Mouse (Mus musculus): ENCODE results near the gene Gm14190. TPM values are rescaled to one million over a fixed set of nuclear protein-coding genes. Genes with fewer than 3 reads are reported as not detected.
"Not testable (repeated sequence)": the region's sequence is repeated elsewhere in the genome, so short reads cannot be mapped to it uniquely, and the experiment has no call there.

The Gm14190 gene
- polyA plus RNA-seq (2012; rRNA removed) = not detected in 2 replicates

DNA sequence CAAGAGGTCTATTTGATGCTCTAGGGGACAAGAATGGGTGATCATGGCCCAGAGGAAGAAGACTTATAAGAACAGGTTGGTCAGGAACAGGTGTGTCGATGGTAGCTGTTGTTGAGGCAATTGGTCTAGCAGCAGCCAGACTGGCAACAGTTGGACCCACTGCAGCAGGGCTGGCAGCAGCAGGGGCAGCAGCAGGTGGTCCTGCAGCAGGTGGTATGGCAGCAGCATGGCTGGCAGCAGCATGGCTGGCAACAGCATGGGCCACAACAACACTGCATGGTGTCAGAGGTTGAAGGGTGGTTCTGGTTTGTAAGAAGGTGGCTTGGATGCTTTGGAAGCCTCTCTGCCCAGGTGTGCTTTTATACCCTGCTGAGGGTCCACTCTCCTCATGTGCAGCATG is at the start of gene Gm14190:
TSS of gene Gm14190 (minus strand) at position 278 of the 400 bp plus-strand sequence.
- no peak for DNase-seq (ENCODE audit: low spot score)

DNA sequence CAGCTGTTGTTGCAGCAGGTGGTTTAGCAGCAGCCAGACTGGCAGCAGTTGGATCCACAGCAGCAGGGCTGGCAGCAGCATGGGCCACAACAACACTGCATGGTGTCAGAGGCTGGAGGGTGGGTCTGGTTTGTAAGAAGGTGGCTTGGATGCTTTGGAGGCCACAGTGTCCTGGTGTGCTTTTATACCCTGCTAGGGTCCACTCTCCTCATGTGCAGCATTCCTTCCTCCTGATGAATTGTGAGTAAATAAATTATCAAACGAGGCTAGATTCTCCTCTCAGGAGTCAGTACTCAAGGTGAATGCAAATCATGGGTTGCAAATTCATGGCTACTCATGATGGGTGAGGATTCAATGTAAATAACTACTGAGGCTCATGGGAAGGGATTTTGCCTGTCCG is 43.6 kb upstream of the Gm14190 start, which contains the start of gene Gm14180:
TSS of gene Gm14180 (minus strand) at position 101 of the 400 bp plus-strand sequence.
- no peak for DNase-seq (ENCODE audit: low spot score)

- DNase-seq (ENCODE audit: low spot score) = no peak
Measured at GRCm38 (mm10) chr11:99724061-99724460, 33.5 kb upstream of the Gm14190 start.

DNA sequence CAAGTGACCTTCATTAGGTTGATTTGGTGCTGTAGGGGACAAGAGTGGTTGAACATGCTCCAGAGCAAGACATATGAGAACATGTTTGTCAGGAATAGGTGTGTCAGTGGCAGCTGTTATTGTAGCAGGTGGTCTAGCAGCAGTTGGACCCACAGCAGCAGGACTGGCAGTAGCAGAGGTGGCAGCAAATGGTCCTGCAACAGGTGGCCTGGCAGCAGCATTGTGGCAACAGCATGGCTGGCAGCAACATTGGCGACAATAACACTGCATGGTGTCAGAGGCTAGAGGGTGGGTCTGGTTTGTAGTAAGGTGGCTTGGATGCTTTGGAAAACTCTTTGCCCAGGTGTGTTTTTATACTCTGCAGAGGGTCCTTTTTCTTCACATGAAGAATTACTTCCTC is 28.2 kb upstream of the Gm14190 start:
- DNase-seq (ENCODE audit: low spot score) = no peak

GRCm38 (mm10) chr11:99685235-99685634 is 5.3 kb downstream of the Gm14190 start:
- DNase-seq (ENCODE audit: low spot score) = not testable (repeated sequence)

DNA sequence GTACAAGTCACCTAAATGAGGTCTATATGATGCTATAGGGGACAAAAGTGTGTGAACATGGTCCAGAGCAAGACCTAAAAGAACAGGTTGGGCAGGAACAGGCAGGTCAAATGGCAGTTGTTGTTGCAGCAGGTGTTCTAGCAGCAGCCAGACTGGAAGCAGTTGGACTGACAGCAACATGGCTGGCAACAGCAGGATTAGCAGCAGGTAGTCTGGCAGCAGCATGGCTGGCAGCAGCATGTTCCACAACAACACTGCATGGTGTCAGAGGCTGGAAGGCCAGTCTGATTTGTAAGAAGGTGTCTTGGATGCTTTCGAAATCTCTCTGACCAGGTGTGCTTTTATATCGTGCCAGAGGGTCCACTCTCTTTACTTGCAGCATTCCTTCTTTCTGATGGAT is 7.1 kb downstream of the Gm14190 start:
- no peak for DNase-seq (ENCODE audit: low spot score)

DNA sequence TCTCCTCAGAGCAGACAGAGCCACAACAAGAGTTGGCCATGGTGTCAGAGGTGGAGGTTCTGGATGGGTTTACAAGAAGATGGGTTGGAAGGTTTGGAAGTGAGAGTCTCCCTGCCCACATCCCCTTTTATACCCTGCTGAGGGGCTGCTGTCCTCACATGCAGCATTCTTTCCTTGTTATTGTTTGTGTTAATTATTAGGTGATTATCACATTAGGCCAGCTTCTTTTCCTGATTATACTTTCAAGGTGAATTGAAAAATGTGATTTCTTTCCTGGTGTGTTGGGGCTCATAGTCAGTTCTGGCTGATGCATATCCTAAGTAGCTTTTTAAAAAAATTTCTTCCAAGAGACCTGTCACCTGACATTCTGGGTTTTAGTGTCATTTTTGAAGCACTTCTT is 24.7 kb downstream of the Gm14190 start, which contains the start of gene Krtap4-6:
TSS of gene Krtap4-6 (minus strand) at position 101 of the 400 bp plus-strand sequence.
- no peak for DNase-seq (ENCODE audit: low spot score)

- no peak for DNase-seq (ENCODE audit: low spot score)
Measured at GRCm38 (mm10) chr11:99662802-99663201, 27.7 kb downstream of the Gm14190 start.

GRCm38 (mm10) chr11:99659256-99659655 is 31.3 kb downstream of the Gm14190 start:
- DNase-seq (ENCODE audit: low spot score) = no peak

DNA sequence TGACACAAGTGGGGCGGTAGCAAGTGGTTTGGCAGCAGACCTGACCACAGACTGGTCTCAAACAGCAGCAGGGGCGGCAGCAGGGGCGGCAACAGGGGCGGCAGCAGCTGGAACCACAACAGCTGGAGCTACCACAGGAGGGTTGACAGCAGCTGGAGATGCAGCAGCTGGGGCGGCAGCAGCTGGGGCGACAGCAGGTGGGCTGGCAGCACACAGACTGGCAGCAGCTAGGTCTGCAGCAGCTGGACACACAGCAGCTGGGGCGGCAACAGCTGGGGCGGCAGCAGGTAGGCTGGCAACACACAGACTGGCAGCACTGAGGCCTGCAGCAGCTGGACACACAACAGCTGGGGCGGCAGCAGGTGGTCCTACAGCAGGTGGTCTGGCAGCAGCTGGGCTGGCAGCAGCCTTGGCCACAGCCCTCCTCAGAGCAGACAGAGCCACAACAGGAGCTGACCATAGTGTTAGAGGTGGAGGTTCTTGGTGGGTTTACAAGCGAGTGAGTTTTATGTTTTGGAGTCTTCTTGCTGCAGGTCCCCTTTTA is 32.0 kb downstream of the Gm14190 start, which contains the start of gene Gm11563:
TSS of gene Gm11563 (minus strand) at position 494 of the 544 bp plus-strand sequence.
- DNase-seq (ENCODE audit: low spot score) = not testable (repeated sequence)

DNA sequence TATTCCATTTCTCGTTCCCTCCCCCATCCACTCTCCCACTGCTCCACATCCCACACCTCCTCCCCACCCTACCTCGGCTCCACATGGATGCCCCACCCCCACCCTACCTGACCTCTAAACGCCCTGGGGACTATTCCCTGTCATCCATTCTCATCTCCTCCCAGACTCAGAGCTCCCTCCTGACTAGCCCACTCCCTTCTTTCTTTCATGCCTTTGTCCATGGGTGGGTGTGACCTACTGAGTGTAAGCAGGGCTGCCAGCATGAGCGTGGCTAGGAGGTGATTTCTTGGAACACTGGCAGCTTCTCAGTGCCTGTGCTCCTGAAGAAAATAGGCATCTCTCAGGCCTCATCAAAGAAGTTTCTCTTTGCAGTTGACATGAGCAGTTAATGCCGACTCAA is 33.5 kb downstream of the Gm14190 start:
- no peak for DNase-seq (ENCODE audit: low spot score)

DNA sequence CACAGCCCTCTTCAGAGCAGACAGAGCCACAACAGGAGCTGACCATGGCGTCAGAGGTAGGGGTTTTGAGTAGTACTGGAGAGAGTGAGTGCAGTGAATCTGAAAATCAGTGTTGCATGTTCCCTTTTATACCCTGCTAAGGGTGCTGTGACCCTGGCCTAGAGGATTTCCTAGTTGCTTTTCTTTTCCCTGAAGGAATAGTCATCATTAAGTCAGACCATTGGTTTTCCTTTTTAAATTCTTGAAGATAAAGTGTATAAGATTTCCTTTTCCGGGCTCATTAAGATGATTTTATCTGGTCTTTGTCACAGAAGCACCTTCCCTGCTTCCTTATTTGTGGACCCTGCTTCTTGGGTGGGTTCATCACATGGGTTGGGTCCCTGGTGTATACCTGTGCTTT is 40.4 kb downstream of the Gm14190 start, which contains the start of gene Gm11555:
TSS of gene Gm11555 (minus strand) at position 101 of the 400 bp plus-strand sequence.
- DNase-seq (ENCODE audit: low spot score) = no peak

DNA sequence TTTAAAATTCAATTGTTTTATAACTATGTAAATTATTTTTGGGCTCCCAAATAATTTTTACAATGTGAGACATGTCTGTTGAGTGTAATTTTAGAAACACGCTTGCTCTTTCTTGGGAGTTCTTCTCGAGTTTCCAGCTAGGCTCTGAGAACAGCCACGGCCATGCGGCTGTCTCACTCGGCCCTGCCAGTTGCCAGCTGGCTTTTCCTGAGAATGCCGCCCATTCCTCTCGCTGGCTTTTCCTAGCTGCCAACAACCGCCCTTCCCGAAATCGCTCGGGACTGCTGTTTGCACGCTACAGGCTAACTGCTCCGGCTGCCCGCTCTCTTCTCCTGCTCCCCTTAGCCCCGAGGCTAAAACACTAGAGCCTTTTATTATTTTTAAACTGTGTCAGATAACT is 44.1 kb downstream of the Gm14190 start:
- DNase-seq (ENCODE audit: low spot score) = no peak

GRCm38 (mm10) chr11:99644351-99644750 is 46.2 kb downstream of the Gm14190 start:
- no peak for DNase-seq (ENCODE audit: low spot score)

GRCm38 (mm10) chr11:99643635-99644139 is 46.9 kb downstream of the Gm14190 start, which contains the start of gene Krtap4-7:
TSS of gene Krtap4-7 (minus strand) at chr11:99644089.
- DNase-seq (ENCODE audit: low spot score) = not testable (repeated sequence)

- DNase-seq (ENCODE audit: low spot score) = no peak
Measured at GRCm38 (mm10) chr11:99640926-99641325, 49.6 kb downstream of the Gm14190 start.

Other genes starting within 250 kb of the Gm14190 start
- 3.4 and 4.2 TPM in 2 replicates for gene Krt23, start 197.6 kb downstream of the Gm14190 start, polyA plus RNA-seq (2012; rRNA removed)
- not detected in 2 replicates for gene Krt39, start 169.4 kb downstream of the Gm14190 start, polyA plus RNA-seq (2012; rRNA removed)
- gene Krt40, start 147.6 kb downstream of the Gm14190 start, polyA plus RNA-seq (2012; rRNA removed) = not detected in 2 replicates
- not detected in 2 replicates for gene Krtap3-3, start 139.9 kb downstream of the Gm14190 start, polyA plus RNA-seq (2012; rRNA removed)
- not detected in 2 replicates for gene Krtap3-2, start 133.9 kb downstream of the Gm14190 start, polyA plus RNA-seq (2012; rRNA removed)
- not detected in 2 replicates for gene Gm11939, start 131.3 kb downstream of the Gm14190 start, polyA plus RNA-seq (2012; rRNA removed)
- gene Krtap3-1, start 124.1 kb downstream of the Gm14190 start, polyA plus RNA-seq (2012; rRNA removed) = not detected in 2 replicates
- gene Krtap1-5, start 109.7 kb downstream of the Gm14190 start, polyA plus RNA-seq (2012; rRNA removed) = 0.22 TPM in 1 of 2 replicates, not detected in the other
- not detected in 2 replicates for gene Krtap1-4, start 107.1 kb downstream of the Gm14190 start, polyA plus RNA-seq (2012; rRNA removed)
- not detected in 2 replicates for gene Krtap1-3, start 99.4 kb downstream of the Gm14190 start, polyA plus RNA-seq (2012; rRNA removed)
- not detected in 2 replicates for gene Krtap9-3, start 92.6 kb downstream of the Gm14190 start, polyA plus RNA-seq (2012; rRNA removed)
- gene Gm11938, start 87.4 kb downstream of the Gm14190 start, polyA plus RNA-seq (2012; rRNA removed) = not detected in 2 replicates
- gene Gm11937, start 80.6 kb downstream of the Gm14190 start, polyA plus RNA-seq (2012; rRNA removed) = not detected in 2 replicates
- not detected in 2 replicates for gene Krtap2-4, start 75.9 kb downstream of the Gm14190 start, polyA plus RNA-seq (2012; rRNA removed)
- gene Gm11562, start 70.3 kb downstream of the Gm14190 start, polyA plus RNA-seq (2012; rRNA removed) = 0.18 TPM in 1 of 2 replicates, not detected in the other
- gene Krtap4-1, start 62.5 kb downstream of the Gm14190 start, polyA plus RNA-seq (2012; rRNA removed) = not detected in 2 replicates
- not detected in 2 replicates for gene Krtap4-2, start 55.7 kb downstream of the Gm14190 start, polyA plus RNA-seq (2012; rRNA removed)
- not detected in 2 replicates for gene Krtap4-7, start 46.7 kb downstream of the Gm14190 start, polyA plus RNA-seq (2012; rRNA removed)
- gene Gm11555, start 40.5 kb downstream of the Gm14190 start, polyA plus RNA-seq (2012; rRNA removed) = not detected in 2 replicates
- gene Gm11563, start 31.8 kb downstream of the Gm14190 start, polyA plus RNA-seq (2012; rRNA removed) = not detected in 2 replicates
- not detected in 2 replicates for gene Krtap4-6, start 24.8 kb downstream of the Gm14190 start, polyA plus RNA-seq (2012; rRNA removed)
- not detected in 2 replicates for gene Gm14180, start 43.5 kb upstream of the Gm14190 start, polyA plus RNA-seq (2012; rRNA removed)
- gene Gm11595, start 82.2 kb upstream of the Gm14190 start, polyA plus RNA-seq (2012; rRNA removed) = not detected in 2 replicates
- not detected in 2 replicates for gene Krtap4-8, start 90.0 kb upstream of the Gm14190 start, polyA plus RNA-seq (2012; rRNA removed)
- not detected in 2 replicates for gene Krtap4-9, start 94.5 kb upstream of the Gm14190 start, polyA plus RNA-seq (2012; rRNA removed)
- 0.06 TPM in 1 of 2 replicates, not detected in the other for gene Gm11596, start 102.7 kb upstream of the Gm14190 start, polyA plus RNA-seq (2012; rRNA removed)
- gene Gm11569, start 108.2 kb upstream of the Gm14190 start, polyA plus RNA-seq (2012; rRNA removed) = 0.08 TPM in 1 of 2 replicates, not detected in the other
- gene Gm11554, start 113.7 kb upstream of the Gm14190 start, polyA plus RNA-seq (2012; rRNA removed) = not detected in 2 replicates
- gene Krtap4-13, start 119.2 kb upstream of the Gm14190 start, polyA plus RNA-seq (2012; rRNA removed) = 0.18 and 0.24 TPM in 2 replicates
- gene Gm11564, start 124.9 kb upstream of the Gm14190 start, polyA plus RNA-seq (2012; rRNA removed) = not detected in 2 replicates
- not detected in 2 replicates for gene 2300003K06Rik, start 147.3 kb upstream of the Gm14190 start, polyA plus RNA-seq (2012; rRNA removed)
- 0.07 and 0.08 TPM in 2 replicates for gene Krtap4-16, start 160.9 kb upstream of the Gm14190 start, polyA plus RNA-seq (2012; rRNA removed)
- gene Gm11568, start 167.2 kb upstream of the Gm14190 start, polyA plus RNA-seq (2012; rRNA removed) = not detected in 2 replicates
- gene Gm11559, start 173.7 kb upstream of the Gm14190 start, polyA plus RNA-seq (2012; rRNA removed) = not detected in 2 replicates
- not detected in 2 replicates for gene Krtap9-1, start 182.6 kb upstream of the Gm14190 start, polyA plus RNA-seq (2012; rRNA removed)
- gene Gm11567, start 188.4 kb upstream of the Gm14190 start, polyA plus RNA-seq (2012; rRNA removed) = not detected in 2 replicates
- not detected in 2 replicates for gene Krtap31-1, start 217.2 kb upstream of the Gm14190 start, polyA plus RNA-seq (2012; rRNA removed)
- not detected in 2 replicates for gene Gm11565, start 224.0 kb upstream of the Gm14190 start, polyA plus RNA-seq (2012; rRNA removed)
- gene Krtap31-2, start 245.6 kb upstream of the Gm14190 start, polyA plus RNA-seq (2012; rRNA removed) = not detected in 2 replicates